Mouse (Mus musculus): ENCODE data around the gene Grik2.

The Grik2 gene

DNA sequence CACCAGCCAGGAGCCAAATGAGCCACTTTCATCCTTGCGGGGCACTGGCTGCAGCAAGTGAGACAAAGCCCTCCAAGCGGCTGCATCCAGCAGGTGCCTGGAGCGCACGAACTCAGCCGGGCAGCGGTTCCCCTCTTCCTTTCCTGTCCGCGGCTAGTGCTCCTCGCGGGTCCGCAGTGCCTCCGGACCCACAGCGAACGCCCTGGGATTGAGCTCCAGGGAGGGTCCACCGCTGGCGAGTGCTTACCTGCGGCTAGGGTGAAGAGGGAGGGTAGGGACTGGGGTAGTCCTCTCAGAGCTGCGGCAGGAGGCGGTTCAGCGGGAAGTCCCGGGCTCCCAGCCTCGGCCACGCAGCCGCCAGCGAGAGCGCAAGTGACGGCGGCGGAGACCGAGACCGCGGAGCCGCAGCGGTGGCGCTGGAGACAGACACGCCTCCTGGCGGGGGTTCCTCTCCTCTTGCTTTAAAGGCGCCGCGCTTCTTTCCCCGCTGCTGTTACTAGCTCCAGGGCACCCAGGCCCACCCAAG, at the start of gene Grik2:
TSS of gene Grik2 (minus strand) at position 386 of the 526 bp plus-strand sequence.
- no peak for DNase-seq (ENCODE audit: low read depth)

DNA sequence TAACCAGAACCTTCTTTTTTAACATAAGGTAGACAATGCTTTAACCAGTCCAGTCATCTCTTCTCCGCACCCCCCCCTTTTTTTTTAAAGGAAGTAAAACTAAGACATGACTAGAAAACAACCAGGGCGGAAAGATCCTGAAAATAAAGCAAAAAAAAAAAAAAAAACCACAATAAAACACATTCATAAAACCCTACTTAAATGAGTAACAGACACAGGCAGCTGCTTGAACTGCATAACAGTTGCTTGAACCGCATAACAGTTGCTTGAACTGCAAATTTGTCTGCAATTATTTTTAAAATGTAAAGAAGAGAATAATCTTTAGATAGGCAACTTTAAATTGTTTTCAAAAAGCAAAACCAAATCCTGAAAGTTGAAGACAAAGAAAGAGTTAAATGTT, 45.8 kb upstream of the Grik2 start:
- DNase-seq (ENCODE audit: low read depth) = no peak

DNA sequence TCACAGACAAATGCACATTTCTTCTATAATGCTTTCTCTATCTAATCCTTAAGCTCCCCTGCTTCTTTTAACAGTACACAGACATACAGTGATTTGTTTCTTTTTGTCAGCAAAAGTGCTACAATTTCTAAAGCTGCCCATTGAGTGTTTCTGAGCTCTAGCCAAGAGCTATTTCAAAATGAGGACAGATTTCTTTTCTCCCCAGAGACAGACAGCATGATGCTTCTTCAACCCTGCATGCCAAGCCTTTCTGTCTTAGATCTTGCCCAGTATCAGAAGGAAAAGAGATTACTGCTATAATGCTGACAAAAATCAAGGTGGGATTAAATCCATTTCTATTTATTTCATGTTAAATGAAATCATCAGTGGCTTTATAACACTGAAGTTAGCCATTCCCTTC, 18.7 kb upstream of the Grik2 start:
- no peak for DNase-seq (ENCODE audit: low read depth)

DNA sequence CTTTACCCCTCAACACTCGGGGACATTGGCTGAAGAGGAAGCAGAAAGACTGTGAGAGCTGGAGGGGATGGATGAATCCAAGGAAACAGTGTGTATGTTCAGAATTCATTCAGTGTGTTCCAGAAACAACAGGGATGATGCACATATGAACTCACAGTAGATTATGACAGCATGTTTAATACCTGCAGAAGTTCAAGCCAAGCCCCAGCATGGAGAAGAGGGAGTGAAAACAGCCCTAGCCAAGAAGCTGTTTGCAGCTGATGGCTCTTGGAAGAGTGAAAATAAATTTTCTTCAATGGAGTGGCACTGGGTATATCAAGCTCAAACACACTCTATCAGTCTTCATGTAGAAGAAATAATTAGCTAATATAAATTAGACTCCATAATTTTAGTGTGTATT, 12.4 kb upstream of the Grik2 start:
- no peak for DNase-seq (ENCODE audit: low read depth)

DNA sequence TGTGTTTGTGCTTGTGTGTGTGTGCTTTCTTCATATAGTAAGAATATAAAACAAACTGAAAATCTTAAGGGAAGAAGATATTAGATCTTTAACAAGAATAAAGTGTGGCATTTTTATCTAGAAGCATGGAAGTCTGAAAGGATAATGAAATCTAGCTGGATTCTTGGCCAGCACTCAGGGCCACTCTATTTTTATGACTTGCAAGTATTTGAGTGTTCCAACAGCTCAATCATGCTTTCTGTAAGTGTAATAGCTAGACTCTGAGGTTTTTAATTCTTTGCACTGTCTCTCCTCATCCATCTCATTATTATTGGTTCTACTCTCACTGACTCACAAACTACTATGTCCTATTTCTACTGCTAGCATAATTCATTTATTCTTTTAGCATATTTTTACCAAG, 5.6 kb upstream of the Grik2 start:
- no peak for DNase-seq (ENCODE audit: low read depth)

DNA sequence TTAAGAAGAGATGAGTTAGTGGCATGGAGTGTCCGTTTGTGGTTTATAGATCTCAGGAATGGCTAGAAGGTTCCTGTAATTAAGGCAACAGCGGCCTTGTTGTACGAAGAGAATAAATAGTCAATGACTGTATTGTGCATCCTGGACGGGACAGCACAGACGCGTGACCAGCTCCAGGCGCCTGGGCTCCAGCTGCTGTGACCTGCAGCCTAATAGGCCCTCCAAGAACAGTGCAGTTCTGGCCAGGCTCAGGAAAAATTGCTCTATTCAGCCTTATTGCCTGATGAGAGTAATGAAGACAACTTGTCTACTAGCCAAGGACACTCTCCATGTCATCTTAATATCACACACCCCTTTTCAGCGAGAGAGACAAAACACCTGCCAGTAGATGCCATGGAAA, 1.8 kb upstream of the Grik2 start:
- no peak for DNase-seq (ENCODE audit: low read depth)

DNA sequence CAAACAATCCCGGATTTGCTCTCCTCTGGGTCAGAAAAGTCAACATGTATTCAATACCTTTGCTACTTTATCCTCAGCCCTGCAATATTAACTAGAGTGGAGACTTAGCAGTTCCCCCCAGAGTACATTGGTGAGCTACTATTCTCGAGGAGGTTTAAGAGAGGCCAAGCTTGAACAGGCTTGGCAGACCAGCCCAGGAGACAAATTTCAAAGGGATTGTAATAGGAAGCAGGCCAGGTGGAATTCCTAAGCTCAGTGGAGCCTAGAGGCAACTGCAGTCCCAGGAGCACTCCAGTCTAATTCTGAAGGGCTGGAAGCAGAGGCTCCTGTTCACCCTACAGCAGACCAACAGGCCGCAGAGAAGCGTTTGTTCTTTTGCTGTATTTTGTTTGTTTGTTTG, 1.1 kb upstream of the Grik2 start:
- no peak for DNase-seq (ENCODE audit: low read depth)

- no peak for DNase-seq (ENCODE audit: low read depth)
These were observed 348 bp upstream of the Grik2 start for GRCm38 (mm10) chr10:49788914-49789313.

GRCm38 (mm10) chr10:49786630-49787029, 1.9 kb downstream of the Grik2 start:
- DNase-seq (ENCODE audit: low read depth) = no peak

DNA sequence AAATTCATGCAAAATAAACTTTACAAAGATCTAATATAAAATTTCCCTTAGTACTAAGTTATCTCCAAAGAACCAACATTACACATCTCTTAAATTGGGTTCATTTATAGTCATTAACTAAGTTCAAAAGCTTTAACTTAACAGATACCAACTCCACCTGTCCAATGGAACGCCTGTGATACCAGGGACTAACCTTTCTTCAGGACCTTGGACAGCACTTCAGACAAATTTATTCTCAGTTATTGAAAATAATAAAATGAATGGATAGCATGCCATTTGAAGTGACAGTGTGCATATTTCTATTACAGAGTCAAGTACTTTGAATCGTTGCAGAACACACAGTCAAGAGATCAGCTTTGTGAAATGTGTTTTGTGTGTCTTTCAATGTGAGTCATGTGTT, 3.1 kb downstream of the Grik2 start:
- no peak for DNase-seq (ENCODE audit: low read depth)

GRCm38 (mm10) chr10:49784831-49785230, 3.7 kb downstream of the Grik2 start:
- no peak for DNase-seq (ENCODE audit: low read depth)

DNA sequence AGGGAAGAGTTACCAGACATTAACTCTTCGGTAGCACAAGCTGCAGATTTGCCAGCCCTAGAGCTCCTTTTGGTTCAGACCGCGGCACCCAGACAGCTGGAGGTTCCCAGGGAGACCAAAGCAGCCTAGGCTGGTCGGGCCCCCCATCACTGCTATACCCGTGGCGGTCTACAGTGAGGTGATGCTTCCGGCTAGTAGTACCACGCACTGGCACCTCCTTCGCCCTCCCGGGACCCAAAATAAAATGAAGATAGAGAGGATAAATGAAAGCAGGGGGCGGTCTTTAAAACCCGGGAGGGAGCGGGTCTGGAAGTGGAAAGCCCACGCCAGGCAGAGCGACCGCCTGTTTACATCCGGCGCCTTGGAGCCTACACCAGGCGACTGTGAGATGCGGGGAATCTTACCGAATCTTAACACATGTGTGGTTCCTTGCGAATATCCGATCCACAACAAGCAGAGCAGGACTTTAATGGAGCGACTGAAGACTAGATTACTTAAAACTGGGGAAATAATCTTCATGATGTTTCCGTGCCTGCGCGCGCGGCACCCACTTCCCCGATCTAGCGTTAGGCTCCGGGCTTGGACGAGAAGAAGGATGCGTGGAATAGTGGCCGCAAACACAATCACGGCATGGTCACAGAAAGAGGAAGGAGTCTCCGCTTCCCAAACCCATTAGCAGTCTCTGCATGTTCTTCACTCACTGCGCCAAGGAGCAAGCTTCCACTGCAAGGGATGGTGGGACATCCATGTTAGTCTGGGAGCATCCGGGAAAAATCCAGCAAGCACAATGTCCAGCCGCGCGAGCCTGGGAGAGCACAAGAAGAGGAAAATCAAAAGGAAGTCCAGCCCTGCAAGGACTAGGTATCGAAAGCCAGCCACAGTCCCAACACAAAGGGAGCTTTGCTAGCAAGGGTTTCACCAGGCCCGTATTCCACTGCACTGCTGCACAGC, 5.5 kb downstream of the Grik2 start:
- no peak for DNase-seq (ENCODE audit: low read depth)

GRCm38 (mm10) chr10:49782061-49782460, 6.5 kb downstream of the Grik2 start:
- DNase-seq (ENCODE audit: low read depth) = no peak

GRCm38 (mm10) chr10:49780430-49780829, 8.1 kb downstream of the Grik2 start:
- no peak for DNase-seq (ENCODE audit: low read depth)

GRCm38 (mm10) chr10:49768897-49769296, 19.7 kb downstream of the Grik2 start:
- no peak for DNase-seq (ENCODE audit: low read depth)

DNA sequence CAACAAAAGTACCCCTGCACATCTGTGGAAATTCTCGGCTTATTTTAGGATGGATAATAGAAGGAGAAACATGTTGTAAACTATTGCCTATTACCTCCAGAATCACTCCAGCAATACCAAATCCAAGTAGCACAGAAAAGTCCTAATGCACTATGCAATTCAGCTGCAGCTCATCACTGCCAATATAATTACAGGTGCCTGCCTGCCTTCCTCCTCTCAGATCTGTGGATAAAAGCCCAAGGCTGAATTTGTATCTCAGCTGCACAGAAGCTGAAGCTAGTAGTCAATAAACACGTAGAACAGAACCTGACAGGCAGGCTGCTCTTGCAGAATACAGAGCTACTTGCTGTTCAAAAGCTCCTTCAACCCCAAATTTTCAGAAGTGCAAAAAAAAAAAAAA, 21.0 kb downstream of the Grik2 start:
- no peak for DNase-seq (ENCODE audit: low read depth)

DNA sequence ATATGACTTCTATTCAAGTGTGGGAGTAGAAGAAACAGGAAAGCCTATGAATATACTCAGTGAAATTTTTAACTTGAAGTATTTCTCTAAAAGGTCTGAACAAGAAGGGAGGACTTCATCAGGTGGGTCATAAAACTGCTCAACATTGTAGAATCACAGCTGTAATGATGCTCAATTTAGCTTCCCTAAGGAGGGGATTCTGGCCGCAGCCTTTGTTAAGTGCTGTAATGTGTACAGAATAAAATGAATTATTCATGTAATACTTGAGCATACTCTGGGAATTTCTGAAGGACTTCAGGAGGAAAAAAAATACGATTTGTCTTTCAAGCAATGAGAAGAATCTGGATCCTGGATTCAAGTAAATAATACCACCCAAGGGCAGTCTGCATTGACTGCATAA, 26.0 kb downstream of the Grik2 start:
- no peak for DNase-seq (ENCODE audit: low read depth)

DNA sequence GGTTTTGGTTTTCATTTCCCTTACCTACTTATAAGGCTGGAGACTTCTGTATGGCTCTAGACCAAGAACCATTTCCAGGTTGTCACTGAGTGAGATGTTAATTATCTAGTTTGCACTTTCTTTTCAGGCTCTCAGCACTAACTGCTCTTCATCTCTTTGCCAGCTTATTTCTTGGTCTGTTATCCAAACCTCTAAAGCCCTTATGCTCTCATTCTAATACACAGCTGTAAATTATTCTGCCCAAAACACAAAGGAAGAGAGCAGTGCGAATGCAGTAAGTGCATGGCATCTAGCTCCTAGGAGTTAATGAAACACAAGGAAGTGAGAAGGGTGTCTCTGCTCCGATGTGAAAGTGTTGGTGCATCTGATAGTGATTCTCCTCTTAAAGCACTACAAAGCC, 36.8 kb downstream of the Grik2 start:
- DNase-seq (ENCODE audit: low read depth) = no peak

- no peak for DNase-seq (ENCODE audit: low read depth)
These were observed 56.7 kb downstream of the Grik2 start for GRCm38 (mm10) chr10:49731841-49732240.

- DNase-seq (ENCODE audit: low read depth) = no peak
These were observed 64.9 kb downstream of the Grik2 start for GRCm38 (mm10) chr10:49723706-49724105.

DNA sequence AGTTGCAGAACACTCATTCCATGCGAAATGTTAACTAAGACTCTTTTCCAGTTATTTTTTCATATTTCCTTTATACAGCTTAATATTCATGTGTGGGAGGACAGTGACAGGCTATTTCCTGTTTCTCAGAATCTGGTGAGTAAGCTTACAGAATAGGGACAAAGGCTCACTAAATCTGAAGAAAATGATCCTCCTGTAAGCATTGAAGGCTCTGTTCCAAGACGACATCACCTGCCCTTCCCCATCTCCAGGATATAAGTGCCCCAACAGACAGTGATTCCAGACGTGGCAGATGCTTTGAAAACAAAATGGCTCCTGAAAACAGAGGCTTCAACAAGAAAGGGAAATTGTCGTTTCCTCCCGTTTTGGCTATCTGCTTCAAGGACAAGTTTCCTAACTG, 71.7 kb downstream of the Grik2 start:
- no peak for DNase-seq (ENCODE audit: low read depth)

DNA sequence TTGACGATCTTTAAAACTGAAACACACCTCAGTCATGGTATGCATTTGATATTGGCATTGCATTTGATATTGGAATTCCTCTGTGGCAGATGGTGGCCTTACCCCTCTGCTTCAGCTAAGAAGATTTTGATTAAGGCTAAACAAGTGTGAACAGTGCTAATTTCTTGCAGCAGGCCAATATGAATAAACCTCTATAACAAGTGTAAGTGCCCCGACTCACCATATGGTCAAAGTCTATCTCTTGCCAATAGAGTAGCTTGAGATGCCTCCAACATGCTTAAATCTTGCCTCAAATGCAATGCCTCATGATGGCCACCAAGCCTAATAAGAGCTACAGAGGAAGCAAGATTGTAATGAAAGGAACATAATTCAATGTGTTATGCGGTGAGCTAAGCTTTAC, 78.8 kb downstream of the Grik2 start:
- no peak for DNase-seq (ENCODE audit: low read depth)

- no peak for DNase-seq (ENCODE audit: low read depth)
These were observed 84.1 kb downstream of the Grik2 start for GRCm38 (mm10) chr10:49704446-49704845.

GRCm38 (mm10) chr10:49652320-49652719, 136.2 kb downstream of the Grik2 start:
- no peak for DNase-seq (ENCODE audit: low read depth)
